Mouse (Mus musculus): Measurements from ENCODE around the gene Psmb1. TPM values are rescaled to one million over a fixed set of nuclear protein-coding genes. Genes with fewer than 3 reads are reported as not detected.

The Psmb1 gene
- total and polyA plus RNA-seq, 3 experiments, result 200 to 445 (median 222) TPM

- H3K4me3 ChIP-seq (ENCODE audit: control insufficient read depth in 1 of 2, insufficient read depth in 1 of 2, low read depth in 2 of 2, low read length in 2 of 2), result peak within 1 kb of the TSS; percentile 66 to 99
- peak; percentile 97 for DNase-seq (ENCODE audit: low read depth, low spot score)
- peaks cover 22 to 49% of the 10 kb centered on the region in 2 experiments for H3K36me3 ChIP-seq (ENCODE audit: control insufficient read depth in 1 of 2, insufficient read depth in 2 of 2, low read length in 2 of 2)
- peak; percentile 72 for TF ChIP-seq SIN3A (IDR thresholded peaks at IDR 0.05; ENCODE audit: low read length)
- TF ChIP-seq E2F4 (IDR thresholded peaks at IDR 0.05; ENCODE audit: borderline replicate concordance, low read depth, low read length), result no peak
- peak; percentile 94 for TF ChIP-seq NELFE (IDR thresholded peaks at IDR 0.05; ENCODE audit: low read depth, low read length)
- TF ChIP-seq SMC3 (IDR thresholded peaks at IDR 0.05; ENCODE audit: low read depth, low read length), result no peak
- peak; percentile 96 for TF ChIP-seq USF1 (IDR thresholded peaks at IDR 0.05; ENCODE audit: low read depth, low read length)
- TF ChIP-seq BHLHE40 (IDR thresholded peaks at IDR 0.05; ENCODE audit: borderline replicate concordance, low read depth, low read length), result peak; percentile 87; the same call in 1 of the 2 replicates
- no peak for TF ChIP-seq MAFK (IDR thresholded peaks at IDR 0.05; ENCODE audit: borderline replicate concordance, low read depth, low read length)
- no peak for TF ChIP-seq TAL1 (IDR thresholded peaks at IDR 0.05; ENCODE audit: low read length)
- TF ChIP-seq NRF1 (IDR thresholded peaks at IDR 0.05; ENCODE audit: insufficient read depth, low read depth, low read length, poor library complexity, severe bottlenecking), result peak; percentile 54
- peak; percentile 88; the same call in 1 of the 2 replicates for TF ChIP-seq ZMIZ1 (IDR thresholded peaks at IDR 0.05; ENCODE audit: low read depth, low read length)
- no peak for TF ChIP-seq ZKSCAN1 (IDR thresholded peaks at IDR 0.05; ENCODE audit: low read depth, low read length)
- TF ChIP-seq RCOR1 (IDR thresholded peaks at IDR 0.05; ENCODE audit: low read depth, low read length), result no peak
- peak; percentile 22 to 78; a peak in 2 of 4 replicates for TF ChIP-seq USF2 (IDR thresholded peaks at IDR 0.05; ENCODE audit: borderline replicate concordance in 1 of 2, insufficient read depth in 1 of 2, low read depth in 1 of 2, low read length in 2 of 2)
- no peak for TF ChIP-seq CHD2 (IDR thresholded peaks at IDR 0.05; ENCODE audit: low read length)
- peak; percentile 82 for TF ChIP-seq HCFC1 (IDR thresholded peaks at IDR 0.05; ENCODE audit: low read depth, low read length)
- TF ChIP-seq CHD1 (IDR thresholded peaks at IDR 0.05; ENCODE audit: low read depth, low read length), result no peak
- no peak for TF ChIP-seq ZC3H11A (IDR thresholded peaks at IDR 0.05; ENCODE audit: low read depth, low read length)
- TF ChIP-seq POLR2AphosphoS5 (IDR thresholded peaks at IDR 0.05; ENCODE audit: borderline replicate concordance, low read depth, low read length), result no peak
- TF ChIP-seq UBTF (IDR thresholded peaks at IDR 0.05; ENCODE audit: borderline replicate concordance, insufficient read depth, low read depth, low read length), result no peak
- no peak for TF ChIP-seq ETS1 (IDR thresholded peaks at IDR 0.05; ENCODE audit: low read depth, low read length)
- no peak for TF ChIP-seq ZNF384 (IDR thresholded peaks at IDR 0.05; ENCODE audit: low read depth, low read length)
- TF ChIP-seq TCF12 (IDR thresholded peaks at IDR 0.05; ENCODE audit: low read depth, low read length), result peak; percentile 78
- TF ChIP-seq KAT2A (conservative IDR thresholded peaks at IDR 0.05; ENCODE audit: low read depth, low read length), result 0 out of 2 replicates have a peak, but pooled peaks have one; percentile 10
- TF ChIP-seq GATA1 (IDR thresholded peaks at IDR 0.05; ENCODE audit: low read depth, low read length), result peak; percentile 28; the same call in 1 of the 2 replicates
- peak; percentile 64; the same call in 1 of the 2 replicates for TF ChIP-seq MYC (IDR thresholded peaks at IDR 0.05; ENCODE audit: low read depth, low read length)
- TF ChIP-seq CTCF (IDR thresholded peaks at IDR 0.05 in 2 of 3, conservative IDR thresholded peaks at IDR 0.05 in 1 of 3; ENCODE audit: control insufficient read depth in 1 of 3, insufficient read depth in 1 of 3, low read depth in 2 of 3, low read length in 3 of 3, poor library complexity in 1 of 3, severe bottlenecking in 1 of 3), result no peak; a peak in 1 of 6 replicates
- TF ChIP-seq MAZ (IDR thresholded peaks at IDR 0.05; ENCODE audit: low read depth, low read length), result no peak; the same call in 1 of the 2 replicates
- 0 out of 2 replicates have a peak, but pooled peaks have one; percentile 11 for TF ChIP-seq MYB (IDR thresholded peaks at IDR 0.05; ENCODE audit: low read depth, low read length)
- peak; percentile 96 for TF ChIP-seq TBP (IDR thresholded peaks at IDR 0.05; ENCODE audit: low read depth, low read length)
- no peak for TF ChIP-seq EP300 (IDR thresholded peaks at IDR 0.05; ENCODE audit: low read depth in 1 of 2, low read length in 2 of 2)
- peak; percentile 94 for TF ChIP-seq MAX (IDR thresholded peaks at IDR 0.05; ENCODE audit: low read length)
- peak; percentile 87 for TF ChIP-seq ELF1 (IDR thresholded peaks at IDR 0.05; ENCODE audit: low read depth, low read length)
- no peak for TF ChIP-seq JUND (IDR thresholded peaks at IDR 0.05; ENCODE audit: low read depth, low read length)
- peak; percentile 92; the same call in 1 of the 2 replicates for TF ChIP-seq POLR2AphosphoS2 (IDR thresholded peaks at IDR 0.05; ENCODE audit: low read length)
- TF ChIP-seq MEF2A (IDR thresholded peaks at IDR 0.05; ENCODE audit: extremely low read depth, insufficient replicate concordance, low read depth, low read length, poor library complexity, severe bottlenecking), result no peak
Observed at GRCm38 (mm10) chr17:15526986-15527810, 27.6 kb upstream of the Psmb1 start, which contains the start of gene Pdcd2. Pdcd2 (minus strand) TSS chr17:15527301.

More at GRCm38 (mm10) chr17:15526986-15527810, 27.6 kb upstream of the Psmb1 start, which contains the start of gene Pdcd2:
- Histone ChIP-seq H3K79me2 (ENCODE audit: control insufficient read depth, insufficient read depth, low read length, poor library complexity) (peaks cover 18% of the 10 kb centered on the region), H3K9me3 (replicated peaks; ENCODE audit: insufficient read depth, low read length) (no peaks in the 10 kb centered on the region), H3K27me3 (ENCODE audit: control insufficient read depth in 1 of 2, insufficient read depth in 2 of 2, low read length in 2 of 2) (no peaks in the 10 kb centered on the region), H3K9ac (ENCODE audit: control insufficient read depth, low read depth, low read length, poor library complexity, severe bottlenecking) (peak within 1 kb of the TSS; percentile 83), H3K4me1 (ENCODE audit: control insufficient read depth in 1 of 2, insufficient read depth in 2 of 2, low read length in 2 of 2) (peaks cover 24 to 29% of the 10 kb centered on the region in 2 experiments), H3K27ac (ENCODE audit: control insufficient read depth, low read depth, low read length) (peak within 1 kb of the TSS; percentile 97)

All from MEL (cell line).